Mouse (Mus musculus): ENCODE results near the gene Zic1.

The Zic1 gene

DNA sequence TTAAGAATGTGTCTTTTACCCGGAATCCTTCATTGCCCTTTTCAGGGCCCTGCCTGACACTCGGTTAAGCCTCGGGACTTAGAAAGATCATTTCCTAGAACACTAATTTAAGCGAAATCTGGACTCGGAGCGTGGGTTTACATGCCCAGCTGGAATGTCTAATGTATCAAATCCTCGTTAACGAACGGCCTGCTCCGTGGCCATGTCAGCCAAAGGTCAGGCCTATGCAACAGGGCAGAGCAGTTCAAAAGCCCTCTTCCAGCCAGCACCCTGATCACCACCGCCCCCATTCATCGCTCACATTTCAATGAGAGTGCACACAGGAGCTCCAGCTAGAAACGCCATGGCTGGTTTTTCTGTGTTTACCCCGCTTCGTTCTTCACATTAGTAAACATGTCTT lies 12.8 kb downstream of the Zic1 start:
- no peak for DNase-seq

GRCm38 (mm10) chr9:91351961-91352411 lies 13.6 kb downstream of the Zic1 start:
- DNase-seq, result no peak

GRCm38 (mm10) chr9:91351361-91351760 lies 14.2 kb downstream of the Zic1 start:
- DNase-seq, result no peak

DNA sequence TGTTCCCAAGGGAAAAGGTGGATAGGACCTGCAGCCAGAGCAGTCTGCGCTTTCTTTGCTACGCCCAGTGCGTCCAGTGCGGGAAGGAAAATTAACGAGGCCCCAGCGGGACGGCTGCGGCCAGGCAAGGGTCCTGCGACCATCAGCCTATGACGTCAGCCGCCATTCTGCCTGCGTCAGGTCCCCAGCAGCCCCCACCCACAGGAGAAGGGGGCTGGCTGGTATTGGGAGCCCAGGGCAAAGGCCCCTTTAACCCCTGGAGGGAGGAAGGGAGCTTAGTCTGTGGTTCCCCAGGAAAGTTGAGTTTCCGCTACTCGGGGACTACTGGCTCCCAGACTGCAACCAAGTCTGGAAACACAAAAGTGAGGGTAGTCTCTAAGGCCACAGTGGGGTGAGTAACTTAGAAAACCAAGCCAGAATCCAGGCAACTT lies 14.7 kb downstream of the Zic1 start:
- DNase-seq, result no peak

GRCm38 (mm10) chr9:91350211-91350791 lies 15.3 kb downstream of the Zic1 start:
- no peak for DNase-seq

DNA sequence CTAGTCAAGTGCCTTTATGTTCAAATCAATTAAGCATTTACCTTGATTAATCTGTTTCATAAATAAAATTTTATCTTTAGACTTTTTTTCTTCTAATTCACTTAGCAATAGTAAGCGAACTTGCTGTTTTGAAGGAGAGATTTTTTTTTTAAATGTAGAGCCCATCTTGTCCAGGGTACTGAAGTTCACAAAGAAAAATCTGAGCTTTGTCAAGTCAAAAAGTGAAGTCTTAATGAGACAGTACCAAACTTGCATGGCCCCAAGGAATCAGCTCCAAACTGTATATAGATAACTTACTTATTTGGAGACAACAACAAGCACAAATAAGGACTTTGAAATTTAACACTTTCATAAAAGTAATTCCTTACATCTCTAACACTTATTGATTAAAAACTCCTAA lies 16.9 kb downstream of the Zic1 start:
- DNase-seq, result no peak

DNA sequence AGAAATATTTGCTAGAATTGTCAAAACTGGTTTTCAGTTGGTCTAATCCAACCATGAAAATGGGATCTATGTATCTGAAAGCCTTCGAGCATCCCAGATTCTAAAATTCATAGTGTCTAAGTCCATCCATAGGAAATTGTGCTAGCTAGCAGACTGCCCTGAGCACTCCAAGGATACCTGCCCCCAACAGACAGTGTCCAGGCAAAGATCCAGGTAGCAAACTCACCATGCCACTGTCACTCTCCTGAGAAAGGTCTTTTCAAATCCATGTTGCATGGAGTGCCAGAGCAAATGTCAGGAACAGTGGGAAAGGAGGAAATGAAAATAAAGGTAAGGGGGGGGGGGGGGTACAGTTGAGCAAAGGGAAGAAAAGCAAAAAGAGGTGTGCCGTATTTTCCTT lies 18.0 kb downstream of the Zic1 start:
- DNase-seq, result no peak

Measured in liver (tissue).